Mouse (Mus musculus) forebrain, embryonic 13.5 days (tissue): Measurements from ENCODE around the gene Olfr1025-ps1. TPM values are rescaled to one million over a fixed set of nuclear protein-coding genes. Genes with fewer than 3 reads are reported as not detected.

Experiments
- ATAC-seq: fragments of 200-750 bp; cut with Nextera tagmentation; 2 replicates; pipeline ENCODE4 v1.8.0; 2017
- H3K27ac ChIP-seq: fragments of 300-500 bp; sonication (generic); 2 replicates; pipeline ENCODE4 v1.5.1; 2015; ENCODE audit warnings: inconsistent platforms, mild to moderate bottlenecking, moderate library complexity
- H3K27me3 ChIP-seq: fragments of 300-500 bp; sonication (generic); 2 replicates; pipeline ENCODE4 v1.6.1; 2015; ENCODE audit warnings: mild to moderate bottlenecking, inconsistent platforms
- H3K36me3 ChIP-seq: fragments of 300-500 bp; sonication (generic); 2 replicates; pipeline ENCODE4 v1.6.1; 2015; ENCODE audit warnings: mild to moderate bottlenecking, inconsistent platforms; ENCODE audit not compliant: poor library complexity, severe bottlenecking
- H3K4me1 ChIP-seq: fragments of 300-500 bp; sonication (generic); 2 replicates; pipeline ENCODE4 v1.6.1; 2015; ENCODE audit warnings: inconsistent platforms
- H3K4me2 ChIP-seq: fragments of 300-500 bp; sonication (generic); 2 replicates; pipeline ENCODE4 v1.6.1; 2015; ENCODE audit warnings: inconsistent platforms, mild to moderate bottlenecking, moderate library complexity
- H3K4me3 ChIP-seq: fragments of 300-500 bp; sonication (generic); 2 replicates; pipeline ENCODE4 v1.5.1; 2015; ENCODE audit warnings: mild to moderate bottlenecking, inconsistent platforms
- H3K9ac ChIP-seq: fragments of 300-500 bp; sonication (generic); 2 replicates; pipeline ENCODE4 v1.6.1; 2015; ENCODE audit warnings: mild to moderate bottlenecking, inconsistent platforms
- H3K9me3 ChIP-seq: fragments of 300-500 bp; sonication (generic); replicated peaks from 2 replicates; pipeline ENCODE4 v1.6.1; 2016; ENCODE audit warnings: inconsistent platforms
- WGBS: fragments of 180-500 bp; shearing (Covaris S2); methylation state at CpG from one replicate; pipeline ENCODE4 v1.1.7; 2015; 5-methylcytosine and 5-hydroxymethylcytosine counted together
- polyA plus RNA-seq: library from polyadenylated mRNA; unstranded; fragments of >200 nt; fragmentation: Nextera tagmentation; extraction: Ambion mirVana; gene quantifications from 2 replicates; pipeline ENCODE4 v1.2.1, GENCODE M21; 2015

Olfr1025-ps1 gene
- not detected in 2 replicates for polyA plus RNA-seq

- WGBS: 67% methylated on average over 1 of the region's 1 CpGs
- no peak for ATAC-seq
- H3K4me3 ChIP-seq: no peak within 1 kb of the TSS
Measured at GRCm38 (mm10) chr2:85914893-85915292, at the start of gene Olfr1025-ps1. TSS of gene Olfr1025-ps1 (plus strand) at chr2:85915193.

GRCm38 (mm10) chr2:85868294-85868693, 46.7 kb upstream of the Olfr1025-ps1 start, which contains the start of gene Olfr1022:
TSS of gene Olfr1022 (plus strand) at chr2:85868594.
- Histone ChIP-seq H3K27ac (no peak within 1 kb of the TSS), H3K27me3 (no peaks in the 10 kb centered on the region), H3K4me3 (no peak within 1 kb of the TSS), H3K4me1 (no peaks in the 10 kb centered on the region), H3K9me3 (no peaks in the 10 kb centered on the region), H3K36me3 (no peaks in the 10 kb centered on the region), H3K4me2 (no peak within 1 kb of the TSS), H3K9ac (no peak within 1 kb of the TSS)
- ATAC-seq: no peak
- 67% methylated on average over 2 of the region's 2 CpGs for WGBS

More at GRCm38 (mm10) chr2:85914893-85915292, at the start of gene Olfr1025-ps1:
- Histone ChIP-seq H3K9ac (no peak within 1 kb of the TSS), H3K36me3 (no peaks in the 10 kb centered on the region), H3K27ac (no peak within 1 kb of the TSS), H3K27me3 (no peaks in the 10 kb centered on the region), H3K4me2 (no peak within 1 kb of the TSS), H3K4me1 (no peaks in the 10 kb centered on the region), H3K9me3 (no peaks in the 10 kb centered on the region)

- ATAC-seq: no peak
- Histone ChIP-seq H3K9ac (no peak within 1 kb of the TSS), H3K36me3 (no peaks in the 10 kb centered on the region), H3K4me3 (no peak within 1 kb of the TSS), H3K27me3 (no peaks in the 10 kb centered on the region), H3K4me1 (no peaks in the 10 kb centered on the region), H3K9me3 (no peaks in the 10 kb centered on the region), H3K27ac (no peak within 1 kb of the TSS), H3K4me2 (no peak within 1 kb of the TSS)
- 75% methylated on average over 2 of the region's 2 CpGs for WGBS
Measured at GRCm38 (mm10) chr2:85885340-85885739, 29.7 kb upstream of the Olfr1025-ps1 start, which contains the start of gene Olfr1023. TSS of gene Olfr1023 (plus strand) at chr2:85885640.

- H3K9me3 ChIP-seq: no peaks in the 10 kb centered on the region
- H3K4me2 ChIP-seq: no peak within 1 kb of the TSS
- ATAC-seq: no peak
- WGBS: 85% methylated on average over 3 of the region's 3 CpGs
- no peak within 1 kb of the TSS for H3K4me3 ChIP-seq
- no peaks in the 10 kb centered on the region for H3K27me3 ChIP-seq
- no peaks in the 10 kb centered on the region for H3K36me3 ChIP-seq
- H3K4me1 ChIP-seq: no peaks in the 10 kb centered on the region
- H3K27ac ChIP-seq: no peak within 1 kb of the TSS
- no peak within 1 kb of the TSS for H3K9ac ChIP-seq
Measured at GRCm38 (mm10) chr2:85904952-85905351, 10.0 kb upstream of the Olfr1025-ps1 start, which contains the start of gene Olfr1024. TSS of gene Olfr1024 (minus strand) at chr2:85905052.

- Histone ChIP-seq H3K27me3 (no peaks in the 10 kb centered on the region), H3K27ac (no peak overlapping the region), H3K9me3 (no peaks in the 10 kb centered on the region), H3K4me2 (no peak overlapping the region), H3K36me3 (no peaks in the 10 kb centered on the region), H3K4me3 (no peak overlapping the region), H3K4me1 (no peaks in the 10 kb centered on the region), H3K9ac (no peak overlapping the region)
- ATAC-seq: peak; percentile 58; the same call in 1 of the 2 replicates
Measured at GRCm38 (mm10) chr2:85913197-85913596, 1.8 kb upstream of the Olfr1025-ps1 start.

- no peaks in the 10 kb centered on the region for H3K36me3 ChIP-seq
- H3K4me1 ChIP-seq: no peaks in the 10 kb centered on the region
- H3K27ac ChIP-seq: no peak within 1 kb of the TSS
- no peak within 1 kb of the TSS for H3K9ac ChIP-seq
- WGBS: 92% methylated on average over 3 of the region's 3 CpGs
- no peak within 1 kb of the TSS for H3K4me2 ChIP-seq
- no peaks in the 10 kb centered on the region for H3K27me3 ChIP-seq
- H3K4me3 ChIP-seq: no peak within 1 kb of the TSS
- H3K9me3 ChIP-seq: no peaks in the 10 kb centered on the region
- no peak for ATAC-seq
Measured at GRCm38 (mm10) chr2:85921258-85921657, 6.3 kb downstream of the Olfr1025-ps1 start, which contains the start of gene Olfr1026. TSS of gene Olfr1026 (plus strand) at chr2:85921558.

GRCm38 (mm10) chr2:85950137-85950536, 35.1 kb downstream of the Olfr1025-ps1 start, which contains the start of gene Olfr1028:
TSS of gene Olfr1028 (plus strand) at chr2:85950437.
- no peak within 1 kb of the TSS for H3K4me2 ChIP-seq
- no peak within 1 kb of the TSS for H3K27ac ChIP-seq
- 78% methylated on average over 1 of the region's 1 CpGs for WGBS
- no peaks in the 10 kb centered on the region for H3K36me3 ChIP-seq
- ATAC-seq: no peak
- H3K9ac ChIP-seq: no peak within 1 kb of the TSS
- H3K4me1 ChIP-seq: no peaks in the 10 kb centered on the region
- no peaks in the 10 kb centered on the region for H3K9me3 ChIP-seq
- H3K4me3 ChIP-seq: no peak within 1 kb of the TSS
- H3K27me3 ChIP-seq: no peaks in the 10 kb centered on the region

Other genes with a start within 250 kb of the Olfr1025-ps1 start
- not detected in 2 replicates for gene Olfr1006, start 236.4 kb upstream of the Olfr1025-ps1 start, polyA plus RNA-seq
- not detected in 2 replicates for gene Olfr1008, start 225.8 kb upstream of the Olfr1025-ps1 start, polyA plus RNA-seq
- not detected in 2 replicates for gene Olfr1009, start 199.8 kb upstream of the Olfr1025-ps1 start, polyA plus RNA-seq
- gene Olfr1012, start 152.4 kb upstream of the Olfr1025-ps1 start, polyA plus RNA-seq: not detected in 2 replicates
- gene Olfr1013, start 148.1 kb upstream of the Olfr1025-ps1 start, polyA plus RNA-seq: not detected in 2 replicates
- gene Olfr1014, start 142.5 kb upstream of the Olfr1025-ps1 start, polyA plus RNA-seq: not detected in 2 replicates
- gene Olfr1015, start 133.2 kb upstream of the Olfr1025-ps1 start, polyA plus RNA-seq: not detected in 2 replicates
- not detected in 2 replicates for gene Olfr1016, start 112.6 kb upstream of the Olfr1025-ps1 start, polyA plus RNA-seq
- not detected in 2 replicates for gene Olfr1018, start 96.7 kb upstream of the Olfr1025-ps1 start, polyA plus RNA-seq
- gene Olfr1019, start 69.7 kb upstream of the Olfr1025-ps1 start, polyA plus RNA-seq: not detected in 2 replicates
- gene Olfr1020, start 68.2 kb upstream of the Olfr1025-ps1 start, polyA plus RNA-seq: not detected in 2 replicates
- not detected in 2 replicates for gene Olfr1022, start 46.6 kb upstream of the Olfr1025-ps1 start, polyA plus RNA-seq
- not detected in 2 replicates for gene Olfr1023, start 29.6 kb upstream of the Olfr1025-ps1 start, polyA plus RNA-seq
- gene Olfr1024, start 10.1 kb upstream of the Olfr1025-ps1 start, polyA plus RNA-seq: not detected in 2 replicates
- gene Olfr1026, start 6.4 kb downstream of the Olfr1025-ps1 start, polyA plus RNA-seq: not detected in 2 replicates
- gene Olfr1028, start 35.2 kb downstream of the Olfr1025-ps1 start, polyA plus RNA-seq: not detected in 2 replicates
- not detected in 2 replicates for gene Olfr1029, start 58.7 kb downstream of the Olfr1025-ps1 start, polyA plus RNA-seq
- gene Olfr1030, start 64.1 kb downstream of the Olfr1025-ps1 start, polyA plus RNA-seq: not detected in 2 replicates
- gene Olfr1031, start 75.1 kb downstream of the Olfr1025-ps1 start, polyA plus RNA-seq: not detected in 2 replicates
- gene Olfr1032, start 90.3 kb downstream of the Olfr1025-ps1 start, polyA plus RNA-seq: not detected in 2 replicates
- not detected in 2 replicates for gene Olfr1033, start 105.4 kb downstream of the Olfr1025-ps1 start, polyA plus RNA-seq
- not detected in 2 replicates for gene Olfr1034, start 130.7 kb downstream of the Olfr1025-ps1 start, polyA plus RNA-seq
- not detected in 2 replicates for gene Olfr1036, start 158.8 kb downstream of the Olfr1025-ps1 start, polyA plus RNA-seq
- not detected in 2 replicates for gene Olfr1037, start 172.2 kb downstream of the Olfr1025-ps1 start, polyA plus RNA-seq
- not detected in 2 replicates for gene Olfr1039, start 220.7 kb downstream of the Olfr1025-ps1 start, polyA plus RNA-seq
- not detected in 2 replicates for gene Olfr1040, start 231.5 kb downstream of the Olfr1025-ps1 start, polyA plus RNA-seq
- gene Olfr1042, start 246.6 kb downstream of the Olfr1025-ps1 start, polyA plus RNA-seq: not detected in 2 replicates